Mouse (Mus musculus) bone marrow, adult 2 months (tissue): ENCODE measurements around the gene Nxt2. TPM values are rescaled to one million over a fixed set of nuclear protein-coding genes. Genes with fewer than 3 reads are reported as not detected.
"Not testable (repeated sequence)": the region's sequence is repeated elsewhere in the genome, so short reads cannot be mapped to it uniquely, and the experiment has no call there.

Experiments used
- H3K27ac ChIP-seq: fragments of 200-500 bp; 2 replicates; pipeline ENCODE4 v1.5.1; 2012; ENCODE audit warnings: low read depth, mild to moderate bottlenecking, control low read depth, inconsistent platforms, low read length; ENCODE audit not compliant: control insufficient read depth, poor library complexity, insufficient read depth
- H3K4me1 ChIP-seq: fragments of 200-500 bp; 2 replicates; pipeline ENCODE4 v1.6.1; 2011; ENCODE audit warnings: low read length; ENCODE audit not compliant: control insufficient read depth, insufficient read depth
- H3K4me3 ChIP-seq: fragments of 200-500 bp; replicated peaks from 2 replicates; pipeline ENCODE3; 2011; ENCODE audit warnings: mild to moderate bottlenecking, low read depth, low read length, control low read depth; ENCODE audit not compliant: control insufficient read depth
- CTCF ChIP-seq: fragments of 200-500 bp; IDR thresholded peaks from 2 replicates; pipeline ENCODE4 v1.5.1; 2011; ENCODE audit warnings: low read length, control low read depth; ENCODE audit not compliant: control insufficient read depth, insufficient read depth
- POLR2A ChIP-seq: fragments of 200-500 bp; IDR thresholded peaks from 2 replicates; pipeline ENCODE4 v1.6.1; 2011; ENCODE audit warnings: low read depth, mild to moderate bottlenecking, control low read depth, low read length, borderline replicate concordance; ENCODE audit not compliant: control insufficient read depth
- WGBS: fragments of 180-500 bp; shearing (Covaris S2); methylation state at CpG from one replicate; pipeline ENCODE4 v1.1.7; 2018; 5-methylcytosine and 5-hydroxymethylcytosine counted together
- polyA plus RNA-seq: library from polyadenylated mRNA; stranded (reverse); fragments of >200 nt; gene quantifications from 2 replicates; pipeline ENCODE4 v1.2.4, GENCODE M21; 2011; ENCODE audit warnings: low replicate concordance; ENCODE audit not compliant: missing spikeins, insufficient read depth, insufficient read length

Nxt2 gene
- polyA plus RNA-seq, 1 experiment, result 2.2 TPM

GRCm38 (mm10) chrX:142227398-142228054, 956 bp downstream of the Nxt2 start:
- no peaks in the 10 kb centered on the region for H3K4me1 ChIP-seq
- no peak for TF ChIP-seq POLR2A
- no peak for TF ChIP-seq CTCF
- peak overlapping the region; percentile 9 for H3K4me3 ChIP-seq
- WGBS, result 21% methylated on average over 15 of the region's 15 CpGs
- no peak overlapping the region; the same call in 1 of the 2 replicates for H3K27ac ChIP-seq

GRCm38 (mm10) chrX:142228055-142228768, 1.6 kb downstream of the Nxt2 start:
- 17% methylated on average over 30 of the region's 42 CpGs for WGBS
- Histone ChIP-seq H3K4me1 (no peaks in the 10 kb centered on the region), H3K4me3 (peak overlapping the region; percentile 95), H3K27ac (peak overlapping the region; percentile 94)
- TF ChIP-seq POLR2A (no peak), CTCF (no peak)

DNA sequence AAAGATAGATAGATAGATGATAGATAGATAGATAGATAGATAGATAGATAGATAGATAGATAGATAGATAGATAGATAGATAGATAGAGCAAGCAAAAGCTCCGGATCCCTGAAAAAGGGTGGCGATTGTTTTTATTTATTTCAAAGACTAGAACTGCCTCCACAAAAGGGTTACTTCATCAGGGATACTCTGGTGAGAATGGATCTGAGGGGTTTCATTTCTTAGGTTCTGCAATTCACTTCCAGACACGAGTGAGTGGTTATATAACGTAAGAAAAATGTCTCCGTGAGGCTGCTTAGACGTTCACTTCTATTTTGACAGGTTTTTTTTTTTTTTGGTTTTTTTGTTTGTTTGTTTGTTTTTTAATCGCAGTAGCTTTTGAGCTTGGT, 2.2 kb downstream of the Nxt2 start:
- no peak for TF ChIP-seq CTCF
- TF ChIP-seq POLR2A, result no peak

GRCm38 (mm10) chrX:142236146-142236545, 9.6 kb downstream of the Nxt2 start:
- 67% methylated on average over 1 of the region's 1 CpGs for WGBS
- H3K4me1 ChIP-seq, H3K4me3 ChIP-seq, H3K27ac ChIP-seq: not testable (repeated sequence)

More for the DNA sequence above, 2.2 kb downstream of the Nxt2 start:
- Histone ChIP-seq H3K4me1 (no peaks in the 10 kb centered on the region), H3K27ac (no peak overlapping the region), H3K4me3 (peak overlapping the region; percentile 57)
- 21% methylated on average over 7 of the region's 7 CpGs for WGBS

GRCm38 (mm10) chrX:142237101-142237500, 10.5 kb downstream of the Nxt2 start:
- TF ChIP-seq CTCF, result no peak
- TF ChIP-seq POLR2A, result no peak
- Histone ChIP-seq H3K4me1 (no peaks in the 10 kb centered on the region), H3K27ac (no peak overlapping the region), H3K4me3 (no peak overlapping the region)
- WGBS, result 51% methylated on average over 2 of the region's 2 CpGs

DNA sequence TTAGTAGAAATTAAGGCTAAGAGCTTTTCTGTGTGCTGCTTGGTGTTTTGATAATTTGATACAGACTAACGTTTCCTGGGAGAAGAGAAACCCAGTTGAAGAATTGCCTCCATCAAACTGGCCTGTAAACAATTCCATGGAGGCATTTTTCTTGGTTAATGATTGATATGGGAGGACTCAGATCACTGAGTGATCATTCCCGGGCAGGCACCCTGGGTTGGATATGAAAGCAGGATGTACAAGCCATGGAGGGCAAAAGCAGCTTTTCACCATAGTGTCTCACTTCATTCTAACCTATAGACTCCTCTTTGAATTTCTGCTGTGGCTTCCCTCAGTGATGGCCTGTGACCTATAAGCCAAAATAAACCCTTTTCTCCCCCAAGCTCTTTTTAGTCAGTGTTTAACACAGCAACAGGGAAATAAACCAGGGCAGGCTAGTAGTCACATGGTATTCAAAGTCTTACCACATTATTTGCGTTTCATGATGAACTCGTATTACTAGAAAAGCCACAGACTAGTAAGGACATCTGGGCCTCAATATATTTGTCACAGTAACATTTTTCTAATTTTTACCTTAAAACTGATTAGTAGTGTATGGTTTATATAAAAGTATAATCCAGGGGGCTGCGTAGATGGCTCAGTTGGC, 19.2 kb downstream of the Nxt2 start:
- no peak overlapping the region for H3K4me3 ChIP-seq
- WGBS, result 77% methylated on average over 5 of the region's 5 CpGs
- TF ChIP-seq CTCF, result no peak
- no peak for TF ChIP-seq POLR2A
- H3K4me1 ChIP-seq, result no peaks in the 10 kb centered on the region
- no peak overlapping the region for H3K27ac ChIP-seq

DNA sequence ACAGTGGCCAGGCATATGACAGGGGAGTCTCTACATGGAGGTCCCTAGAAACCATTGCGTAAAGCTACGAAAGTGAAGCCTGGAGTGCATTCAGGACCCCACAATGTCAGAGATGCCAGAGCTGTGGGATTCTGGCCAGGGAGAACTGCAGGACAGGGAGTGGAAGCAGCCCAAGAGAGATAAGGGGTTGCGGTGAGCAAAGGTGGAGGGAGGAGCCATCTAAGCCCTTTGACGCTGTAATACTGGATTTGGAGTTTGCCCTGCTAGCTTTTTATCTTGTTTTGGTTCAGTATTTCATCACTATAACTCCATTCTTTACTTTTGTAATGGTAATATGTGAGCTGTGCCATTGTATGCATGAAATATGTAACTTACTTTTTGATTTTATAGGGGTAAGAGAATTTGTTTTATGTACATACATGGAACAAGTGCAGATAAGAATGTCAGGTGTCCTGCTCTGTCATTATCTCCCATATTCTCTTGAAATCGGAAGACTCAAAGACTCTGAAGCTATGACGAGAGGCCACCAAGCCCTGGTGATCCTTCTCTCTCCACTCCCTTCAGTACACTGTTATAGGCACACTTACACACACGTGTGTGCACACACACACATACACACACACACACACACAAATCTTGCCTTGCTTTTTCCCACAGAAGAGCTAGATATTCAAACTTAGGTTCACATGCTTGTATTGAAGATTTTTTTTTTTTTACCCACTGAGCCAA, 23.6 kb downstream of the Nxt2 start:
- Histone ChIP-seq H3K4me3 (no peak overlapping the region), H3K27ac (no peak overlapping the region), H3K4me1 (no peaks in the 10 kb centered on the region)
- TF ChIP-seq CTCF (no peak), POLR2A (no peak)
- WGBS, result 72% methylated on average over 7 of the region's 7 CpGs

- Histone ChIP-seq H3K27ac (no peak overlapping the region), H3K4me1 (no peaks in the 10 kb centered on the region), H3K4me3 (no peak overlapping the region)
- TF ChIP-seq POLR2A, result no peak
- TF ChIP-seq CTCF, result no peak
- WGBS, result 69% methylated on average over 3 of the region's 3 CpGs
These were observed 49.5 kb downstream of the Nxt2 start for GRCm38 (mm10) chrX:142276031-142276430.
